Mouse (Mus musculus) adrenal gland, adult 10 weeks (tissue): ENCODE measurements around the gene Sertm1. TPM values are rescaled to one million over a fixed set of nuclear protein-coding genes. Genes with fewer than 3 reads are reported as not detected.

Source experiments
- polyA plus RNA-seq: library from polyadenylated mRNA; stranded (reverse); fragments of 350-450 nt; fragmentation: Illumina TruSeq; extraction: RNeasy Lipid Tissue Mini Kit (QIAGEN cat#74804); gene quantifications from one replicate; pipeline ENCODE4 v1.2.3, GENCODE M21; 2014; ENCODE audit warnings: low read depth, low replicate concordance

The Sertm1 gene
- not detected for polyA plus RNA-seq

GRCm38 (mm10) chr3:54915643-54916071, at the start of gene Sertm1:
Gene Sertm1, minus strand, starts transcription at chr3:54915887.

Other genes starting within 250 kb of the Sertm1 start
- 68.7 TPM for gene Supt20, start 223.1 kb downstream of the Sertm1 start, polyA plus RNA-seq
- not detected for gene Gm21958, start 201.5 kb downstream of the Sertm1 start, polyA plus RNA-seq
- 31.7 TPM for gene Exosc8, start 180.5 kb downstream of the Sertm1 start, polyA plus RNA-seq
- gene Alg5, start 180.3 kb downstream of the Sertm1 start, polyA plus RNA-seq, result 46.5 TPM
- 61.3 TPM for gene Smad9, start 160.3 kb downstream of the Sertm1 start, polyA plus RNA-seq
- gene Rfxap, start 108.1 kb downstream of the Sertm1 start, polyA plus RNA-seq, result 16.5 TPM
- gene Ccna1, start 139.6 kb upstream of the Sertm1 start, polyA plus RNA-seq, result not detected
- 56.2 TPM for gene Spg20, start 196.2 kb upstream of the Sertm1 start, polyA plus RNA-seq
- gene Ccdc169, start 221.5 kb upstream of the Sertm1 start, polyA plus RNA-seq, result 0.23 TPM